Mouse (Mus musculus) midbrain, embryonic 11.5 days (tissue): ENCODE measurements at regions not wholly inside any gene's neighbourhood (a gene's known extent, or its start where the extent isn't known, plus 50 kb on each side); places are given as distances from the start of the nearest gene placed in this dataset.

Experiments
- ATAC-seq: fragments of 200-750 bp; cut with Nextera tagmentation; 2 replicates; pipeline ENCODE4 v1.8.0; 2017; ENCODE audit warnings: moderate TSS enrichment, moderate library complexity; ENCODE audit not compliant: low FRiP score
- DNase-seq: peaks from one replicate; pipeline ENCODE4 v3.0.0; 2015; ENCODE audit warnings: low spot score; ENCODE audit errors: missing footprints
- H3K27ac ChIP-seq: fragments of 300-500 bp; sonication (generic); 2 replicates; pipeline ENCODE4 v1.5.1; 2014; ENCODE audit warnings: low read depth, low read length
- H3K27me3 ChIP-seq: fragments of 300-500 bp; sonication (generic); 2 replicates; pipeline ENCODE4 v1.6.1; 2014; ENCODE audit warnings: mild to moderate bottlenecking, low read length, moderate library complexity, mixed read lengths; ENCODE audit not compliant: control insufficient read depth, insufficient read depth
- H3K36me3 ChIP-seq: fragments of 300-500 bp; sonication (generic); 2 replicates; pipeline ENCODE4 v1.6.1; 2014; ENCODE audit warnings: mild to moderate bottlenecking, low read length, moderate library complexity, mixed read lengths; ENCODE audit not compliant: control insufficient read depth, insufficient read depth
- H3K4me1 ChIP-seq: fragments of 300-500 bp; sonication (generic); 2 replicates; pipeline ENCODE4 v1.6.1; 2014; ENCODE audit warnings: low read length; ENCODE audit not compliant: control insufficient read depth, insufficient read depth
- H3K4me2 ChIP-seq: fragments of 300-500 bp; sonication (generic); 2 replicates; pipeline ENCODE4 v1.6.1; 2014; ENCODE audit warnings: mild to moderate bottlenecking, moderate library complexity
- H3K4me3 ChIP-seq: fragments of 300-500 bp; sonication (generic); 2 replicates; pipeline ENCODE4 v1.5.1; 2014; ENCODE audit warnings: low read depth, low read length
- H3K9ac ChIP-seq: fragments of 300-500 bp; sonication (generic); 2 replicates; pipeline ENCODE4 v1.6.1; 2014; ENCODE audit warnings: low read length
- H3K9me3 ChIP-seq: fragments of 300-500 bp; sonication (generic); 2 replicates; pipeline ENCODE4 v1.6.1; 2016; ENCODE audit warnings: low read length; ENCODE audit not compliant: control insufficient read depth
- WGBS: fragments of 180-500 bp; shearing (Covaris S2); extraction: QIAGEN DNeasy Blood & Tissue Kit; methylation state at CpG from one replicate; pipeline ENCODE4 v1.1.7; 2014; 5-methylcytosine and 5-hydroxymethylcytosine counted together

GRCm38 (mm10) chr13:37718364-37718763 lies 59.8 kb upstream of the Rreb1 start:
- ATAC-seq: no peak
- no peaks in the 10 kb centered on the region for H3K27me3 ChIP-seq
- H3K9me3 ChIP-seq: no peaks in the 10 kb centered on the region
- DNase-seq: no peak
- H3K4me1 ChIP-seq: no peaks in the 10 kb centered on the region
- no peaks in the 10 kb centered on the region for H3K36me3 ChIP-seq
- H3K9ac ChIP-seq: no peak overlapping the region
- no peak overlapping the region for H3K27ac ChIP-seq
- WGBS: 76% methylated on average over 4 of the region's 4 CpGs
- no peak overlapping the region for H3K4me2 ChIP-seq
- H3K4me3 ChIP-seq: no peak overlapping the region
